Mouse (Mus musculus) kidney, adult 10 weeks (tissue): Measurements from ENCODE around the gene Pla2g12a. TPM values are rescaled to one million over a fixed set of nuclear protein-coding genes. Genes with fewer than 3 reads are reported as not detected.

Experiments
- polyA plus RNA-seq: library from polyadenylated mRNA; stranded (reverse); fragments of 350-450 nt; fragmentation: Illumina TruSeq; extraction: RNeasy Lipid Tissue Mini Kit (QIAGEN cat#74804); gene quantifications from one replicate; pipeline ENCODE4 v1.2.3, GENCODE M21; 2014; ENCODE audit warnings: low read depth, low replicate concordance

The Pla2g12a gene
- 17.8 TPM for polyA plus RNA-seq

GRCm38 (mm10) chr3:129878405-129879021, at the start of gene Pla2g12a:
Gene Pla2g12a (plus strand): TSS chr3:129878606.

GRCm38 (mm10) chr3:129831035-129831568, 47.3 kb upstream of the Pla2g12a start, which contains the start of gene Gar1:
Gene Gar1 (minus strand): TSS chr3:129831396.

GRCm38 (mm10) chr3:129835388-129835934, 42.9 kb upstream of the Pla2g12a start, which contains the start of gene Cfi:
Gene Cfi (plus strand): TSS chr3:129835884.

GRCm38 (mm10) chr3:129901271-129901809, 22.9 kb downstream of the Pla2g12a start, which contains the start of gene Casp6:
Gene Casp6 (plus strand): TSS chr3:129901425.

Other genes with a start within 250 kb of the Pla2g12a start
- 3,062 TPM for gene Egf, start 123.3 kb upstream of the Pla2g12a start, polyA plus RNA-seq
- gene Lrit3, start 74.6 kb upstream of the Pla2g12a start, polyA plus RNA-seq = 0.28 TPM
- gene Rrh, start 56.0 kb upstream of the Pla2g12a start, polyA plus RNA-seq = not detected
- 30.0 TPM for gene Gar1, start 47.2 kb upstream of the Pla2g12a start, polyA plus RNA-seq
- gene Cfi, start 42.7 kb upstream of the Pla2g12a start, polyA plus RNA-seq = 6.6 TPM
- 33.2 TPM for gene Casp6, start 22.8 kb downstream of the Pla2g12a start, polyA plus RNA-seq
- gene Mcub, start 91.6 kb downstream of the Pla2g12a start, polyA plus RNA-seq = 2.6 TPM
- 31.2 TPM for gene Sec24b, start 182.9 kb downstream of the Pla2g12a start, polyA plus RNA-seq